Comparison of ENCODE assay signal across 24 mouse cellular contexts in the genomic region with DNA sequence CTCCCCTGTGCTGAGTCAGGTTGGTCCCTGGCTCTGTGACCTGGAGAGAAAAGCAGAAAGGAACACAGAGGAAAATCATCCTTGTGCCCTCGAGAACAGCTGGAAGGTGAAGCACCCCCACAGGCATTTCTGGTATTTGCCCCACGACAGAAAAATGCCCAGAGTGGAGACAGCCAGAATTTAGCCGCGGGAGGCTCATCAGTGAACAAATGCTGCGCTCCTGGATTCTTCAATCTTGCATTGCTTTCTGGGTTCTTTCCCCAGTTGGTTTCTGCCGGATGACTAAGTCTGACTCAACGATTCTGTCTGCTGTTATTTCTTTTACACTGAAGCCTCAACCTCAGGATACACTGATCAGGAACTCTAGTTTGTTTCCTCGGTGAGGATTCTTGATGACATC. TPM values are rescaled to one million over a fixed set of nuclear protein-coding genes. Genes with fewer than 3 reads are reported as not detected.
"Had no signal": no experiment of that assay in that cellular context is flagged by ENCODE, and none has a peak within 500 bp of the region (broad histone marks: within the 10 kb centered on the region; RNA-seq: fewer than 3 reads in every experiment).

No protein-coding gene starts in this region.

- H3K36me3 ChIP-seq: limb, embryonic 10.5 days; limb, embryonic 13.5 days; liver, embryonic 13.5 days; neural tube, embryonic 13.5 days had no signal

- H3K27me3 ChIP-seq: limb, embryonic 13.5 days; neural tube, embryonic 13.5 days had no signal

- H3K4me2 ChIP-seq: limb, embryonic 13.5 days; liver, embryonic 13.5 days; midbrain, embryonic 11.5 days; neural tube, embryonic 13.5 days had no signal

- H3K9me3 ChIP-seq: limb, embryonic 10.5 days; limb, embryonic 13.5 days; liver, embryonic 13.5 days; neural tube, embryonic 13.5 days had no signal

- H3K27ac ChIP-seq: kidney, postnatal 0 days; layer of hippocampus, adult 2 months; limb, embryonic 10.5 days; limb, embryonic 13.5 days; liver, embryonic 13.5 days; neural tube, embryonic 13.5 days had no signal

- H3K9ac ChIP-seq: limb, embryonic 13.5 days; liver, embryonic 13.5 days; neural tube, embryonic 13.5 days had no signal

- H3K4me3 ChIP-seq: layer of hippocampus, adult 2 months; limb, embryonic 10.5 days; limb, embryonic 13.5 days; liver, embryonic 13.5 days; neural tube, embryonic 13.5 days had no signal

- DNase-seq: kidney, postnatal 25 days; layer of hippocampus, adult 9-11 months; liver; liver, embryonic 13.5 days; lung, adult 2 months; lung, postnatal 14 days; lung, postnatal 4 days; midbrain, embryonic 14.5 days; retina, postnatal 1 day; right cerebral cortex, postnatal 25 days; spleen, adult 18-20 months; thymus, adult 18-20 months; thymus, postnatal 36 days had no signal

RNA-seq across cellular contexts. Expression of gene Spic, which starts 43.4 kb away (rescaled TPM):
- total RNA-seq: layer of hippocampus, adult 2 months; layer of hippocampus, postnatal 25 days; left cerebral cortex, adult 18-20 months; left cerebral cortex, postnatal 25 days; megakaryocyte-erythroid progenitor cell, adult 5-6 weeks had no signal
- polyA plus RNA-seq: limb, embryonic 10.5 days; limb, embryonic 13.5 days; midbrain, embryonic 11.5 days; midbrain, embryonic 14.5 days; neural tube, embryonic 13.5 days; testis, adult 2 months had no signal
